ENCODE assay signal across 9 mouse cellular contexts in genomic region chr12:100268011-100268410, GRCm38 (mm10).
DNase-seq lines count a peak whose midpoint lies in the region; ATAC-seq and TF ChIP-seq lines count a peak whose summit lies in the region.
"Had no signal": no experiment of that assay in that cellular context is flagged by ENCODE, and none has a peak within 500 bp of the region (broad histone marks: within the 10 kb centered on the region; RNA-seq: fewer than 3 reads in every experiment).

No protein-coding gene starts in this region.

- ATAC-seq in hindbrain, embryonic 14.5 days (ENCODE audit: low FRiP score): no peak
- no peak for ATAC-seq in hindbrain, embryonic 16.5 days

- no peak overlapping the region for H3ac ChIP-seq in C2C12 (ENCODE audit: control insufficient read depth, insufficient read length, low read depth)

- no peaks in the 10 kb centered on the region for H3K79me3 ChIP-seq in C2C12 (ENCODE audit: low read depth)

- H3K27me3 ChIP-seq in hindbrain, embryonic 14.5 days (ENCODE audit: control insufficient read depth, insufficient read depth, low read length): no peaks in the 10 kb centered on the region
- no peaks in the 10 kb centered on the region for H3K27me3 ChIP-seq in hindbrain, embryonic 16.5 days (replicated peaks; ENCODE audit: control insufficient read depth, insufficient read depth, low read length)
- no peaks in the 10 kb centered on the region for H3K27me3 ChIP-seq in C2C12 (ENCODE audit: control insufficient read depth, insufficient read depth, insufficient read length)

- 19% methylated on average over 6 of the region's 6 CpGs for WGBS in hindbrain, embryonic 14.5 days
- WGBS in hindbrain, embryonic 16.5 days: 17% methylated on average over 6 of the region's 6 CpGs

- no peak for TF ChIP-seq CTCF in C2C12 (IDR thresholded peaks at IDR 0.05; ENCODE audit: control insufficient read depth, insufficient read depth, insufficient read length)

- no peak overlapping the region for H3K4me3 ChIP-seq in hindbrain, embryonic 14.5 days (replicated peaks; ENCODE audit: low read length)
- H3K4me3 ChIP-seq in hindbrain, embryonic 16.5 days (ENCODE audit: low read length): no peak overlapping the region
- no peak overlapping the region for H3K4me3 ChIP-seq in C2C12 (ENCODE audit: insufficient read depth, poor library complexity, severe bottlenecking)

- H3K4me1 ChIP-seq in hindbrain, embryonic 14.5 days (replicated peaks; ENCODE audit: control insufficient read depth, insufficient read depth, low read length): peaks cover 13% of the 10 kb centered on the region
- peaks cover 16% of the 10 kb centered on the region for H3K4me1 ChIP-seq in hindbrain, embryonic 16.5 days (ENCODE audit: control insufficient read depth, insufficient read depth, low read depth, low read length)

- peak; percentile 63 for DNase-seq in hindbrain, embryonic 14.5 days (ENCODE audit: low spot score)
- peak; percentile 77 for DNase-seq in R1 (ENCODE audit: low read depth, low spot score)
- DNase-seq in gastrocnemius, postnatal 14 days: peak; percentile 62
- DNase-seq in lung, postnatal 4 days: peak; percentile 69 to 76
- peak; percentile 53 for DNase-seq in yolk sac, embryonic 10.5 days (ENCODE audit: low spot score)
- no peak for DNase-seq in layer of hippocampus, postnatal 14 days (ENCODE audit: low spot score in 2 of 2)

- intact Hi-C loops in gastrocnemius, postnatal 14 days (cut with DNase I; ENCODE audit: low total_unique reads): no loop called here

- no peaks in the 10 kb centered on the region for H3K36me3 ChIP-seq in hindbrain, embryonic 14.5 days (replicated peaks; ENCODE audit: control insufficient read depth, insufficient read depth)
- no peaks in the 10 kb centered on the region for H3K36me3 ChIP-seq in hindbrain, embryonic 16.5 days (ENCODE audit: control insufficient read depth, insufficient read depth, low read length)
- no peaks in the 10 kb centered on the region for H3K36me3 ChIP-seq in C2C12 (ENCODE audit: control insufficient read depth, insufficient read depth)

- no peak overlapping the region for H3K9ac ChIP-seq in hindbrain, embryonic 14.5 days
- no peak overlapping the region for H3K9ac ChIP-seq in hindbrain, embryonic 16.5 days (ENCODE audit: low read depth, low read length)

- no peaks in the 10 kb centered on the region for H3K9me3 ChIP-seq in hindbrain, embryonic 14.5 days (ENCODE audit: control insufficient read depth, low read length)
- no peaks in the 10 kb centered on the region for H3K9me3 ChIP-seq in hindbrain, embryonic 16.5 days (ENCODE audit: control insufficient read depth, low read length)

- no peak overlapping the region for H3K27ac ChIP-seq in hindbrain, embryonic 14.5 days
- no peak overlapping the region for H3K27ac ChIP-seq in hindbrain, embryonic 16.5 days (ENCODE audit: low read depth, low read length)
- H3K27ac ChIP-seq: macrophage had no signal

- no peak overlapping the region for H3K4me2 ChIP-seq in hindbrain, embryonic 14.5 days (replicated peaks)
- H3K4me2 ChIP-seq in hindbrain, embryonic 16.5 days (ENCODE audit: low read length): no peak overlapping the region

- no peaks in the 10 kb centered on the region for H3K79me2 ChIP-seq in C2C12 (ENCODE audit: control insufficient read depth, insufficient read depth)

TF ChIP-seq in C2C12, 6 proteins besides CTCF, POLR2A, EP300 and RAD21:
- TF ChIP-seq CEBPB (IDR thresholded peaks at IDR 0.05; ENCODE audit: low read depth): no peak
- TF ChIP-seq MAX (IDR thresholded peaks at IDR 0.05): peak; percentile 93

Comparison
In these comparisons a context has a peak if more than half of its experiments do, and no peak if none do; other contexts are left out.
1. DNase-seq: peak in hindbrain, embryonic 14.5 days (single experiment), R1 (single experiment), gastrocnemius, postnatal 14 days (single experiment), lung, postnatal 4 days (2 of 2) and yolk sac, embryonic 10.5 days (single experiment); none in layer of hippocampus, postnatal 14 days (0 of 2).